Mouse (Mus musculus) lung, postnatal 0 days (tissue): ENCODE measurements around the gene Wdfy1. TPM values are rescaled to one million over a fixed set of nuclear protein-coding genes. Genes with fewer than 3 reads are reported as not detected.

Source experiments
- ATAC-seq: fragments of 200-750 bp; cut with Nextera tagmentation; 2 replicates; pipeline ENCODE4 v1.8.0; 2017; ENCODE audit warnings: moderate library complexity
- DNase-seq: peaks from one replicate; pipeline ENCODE4 v3.0.0-alpha.2; 2016; ENCODE audit warnings: low spot score
- H3K27ac ChIP-seq: fragments of 300-500 bp; sonication (generic); 2 replicates; pipeline ENCODE4 v1.5.1; 2014; ENCODE audit warnings: antibody characterized with exemption, mild to moderate bottlenecking, low read length, mixed read lengths
- H3K27me3 ChIP-seq: fragments of 300-500 bp; sonication (generic); replicated peaks from 2 replicates; pipeline ENCODE4 v1.6.1; 2014; ENCODE audit warnings: low read length, mixed read lengths; ENCODE audit not compliant: insufficient read depth
- H3K36me3 ChIP-seq: fragments of 300-500 bp; sonication (generic); 2 replicates; pipeline ENCODE4 v1.6.1; 2014; ENCODE audit warnings: low read length, mixed read lengths; ENCODE audit not compliant: insufficient read depth
- H3K4me1 ChIP-seq: fragments of 300-500 bp; sonication (generic); 2 replicates; pipeline ENCODE4 v1.6.1; 2014; ENCODE audit warnings: antibody characterized with exemption, low read depth, low read length, mixed read lengths; ENCODE audit not compliant: insufficient read depth
- H3K4me2 ChIP-seq: fragments of 300-500 bp; sonication (generic); replicated peaks from 2 replicates; pipeline ENCODE4 v1.6.1; 2014; ENCODE audit warnings: low read depth, mild to moderate bottlenecking, low read length, moderate library complexity, mixed read lengths
- H3K4me3 ChIP-seq: fragments of 300-500 bp; sonication (generic); 2 replicates; pipeline ENCODE4 v1.5.1; 2014; ENCODE audit warnings: low read depth, low read length
- H3K9ac ChIP-seq: fragments of 300-500 bp; sonication (generic); replicated peaks from 2 replicates; pipeline ENCODE4 v1.6.1; 2014; ENCODE audit warnings: low read depth, mild to moderate bottlenecking
- H3K9me3 ChIP-seq: fragments of 300-500 bp; sonication (generic); 2 replicates; pipeline ENCODE4 v1.6.1; 2016; ENCODE audit warnings: low read length, mixed read lengths
- CTCF ChIP-seq: IDR thresholded peaks from 2 replicates; pipeline ENCODE4 v1.5.1; 2016; ENCODE audit warnings: antibody characterized with exemption, mild to moderate bottlenecking
- EP300 ChIP-seq: IDR thresholded peaks from 2 replicates; pipeline ENCODE4 v1.6.1; 2016; ENCODE audit warnings: antibody characterized with exemption, mild to moderate bottlenecking, control low read depth
- WGBS: fragments of 180-500 bp; shearing (Covaris S2); extraction: QIAGEN DNeasy Blood & Tissue Kit; methylation state at CpG from one replicate; pipeline ENCODE4 v1.1.7; 2014; 5-methylcytosine and 5-hydroxymethylcytosine counted together
- polyA plus RNA-seq: library from polyadenylated mRNA; unstranded; fragments of >200 nt; fragmentation: Nextera tagmentation; extraction: Ambion mirVana; gene quantifications from 2 replicates; pipeline ENCODE4 v1.2.1, GENCODE M21; 2015

The Wdfy1 gene
- 57.0 and 63.1 TPM in 2 replicates for polyA plus RNA-seq

- H3K4me3 ChIP-seq = peak within 1 kb of the TSS; percentile 77
- peak; percentile 100 for ATAC-seq
- peak within 1 kb of the TSS; percentile 67 for H3K27ac ChIP-seq
- H3K27me3 ChIP-seq = no peaks in the 10 kb centered on the region
- WGBS = under 1% methylated on average over 38 of the region's 38 CpGs
- H3K4me1 ChIP-seq = no peaks in the 10 kb centered on the region
- TF ChIP-seq CTCF (peak; percentile 50), EP300 (no peak; the same call in 1 of the 2 replicates)
- H3K36me3 ChIP-seq = peaks cover 16% of the 10 kb centered on the region; the same call in 1 of the 2 replicates
- H3K4me2 ChIP-seq = peak within 1 kb of the TSS; percentile 63
- H3K9ac ChIP-seq = peak within 1 kb of the TSS; percentile 75
- peak; percentile 98 for DNase-seq
- no peaks in the 10 kb centered on the region for H3K9me3 ChIP-seq
Measured at GRCm38 (mm10) chr1:79775927-79776458, at the start of gene Wdfy1, which contains the start of gene Mrpl44. Gene Wdfy1, minus strand, starts transcription at chr1:79776143. Gene Mrpl44, plus strand, starts transcription at chr1:79776018.

- ATAC-seq = peak; percentile 18; the same call in 1 of the 2 replicates
- no peak for TF ChIP-seq CTCF
- TF ChIP-seq EP300 = no peak
- Histone ChIP-seq H3K27me3 (no peaks in the 10 kb centered on the region), H3K4me1 (peaks cover 6% of the 10 kb centered on the region; the same call in 1 of the 2 replicates), H3K4me3 (peak overlapping the region; percentile 0; the same call in 1 of the 2 replicates), H3K27ac (peak overlapping the region; percentile 76), H3K4me2 (peak overlapping the region; percentile 35), H3K9ac (no peak overlapping the region; the same call in 1 of the 2 replicates), H3K9me3 (no peaks in the 10 kb centered on the region), H3K36me3 (no peaks in the 10 kb centered on the region)
- WGBS = 34% methylated on average over 14 of the region's 14 CpGs
- DNase-seq = peak; percentile 59
Measured at GRCm38 (mm10) chr1:79823951-79824633, 48.1 kb upstream of the Wdfy1 start.

- Histone ChIP-seq H3K4me1 (peaks cover 6% of the 10 kb centered on the region; the same call in 1 of the 2 replicates), H3K27me3 (no peaks in the 10 kb centered on the region), H3K4me3 (no peak overlapping the region), H3K9me3 (no peaks in the 10 kb centered on the region), H3K27ac (peak overlapping the region; percentile 76), H3K4me2 (peak overlapping the region; percentile 35), H3K36me3 (no peaks in the 10 kb centered on the region), H3K9ac (no peak overlapping the region)
- no peak for TF ChIP-seq CTCF
- peak; percentile 57 for TF ChIP-seq EP300
- peak; percentile 86 for DNase-seq
- peak; percentile 82 for ATAC-seq
- 28% methylated on average over 13 of the region's 13 CpGs for WGBS
Measured at GRCm38 (mm10) chr1:79822806-79823525, 47.0 kb upstream of the Wdfy1 start.

- no peak for ATAC-seq
- Histone ChIP-seq H3K36me3 (no peaks in the 10 kb centered on the region), H3K9me3 (no peaks in the 10 kb centered on the region), H3K4me2 (no peak overlapping the region), H3K4me1 (peaks cover 6% of the 10 kb centered on the region; the same call in 1 of the 2 replicates), H3K4me3 (no peak overlapping the region), H3K27ac (no peak overlapping the region), H3K27me3 (no peaks in the 10 kb centered on the region), H3K9ac (no peak overlapping the region)
- TF ChIP-seq CTCF (peak; percentile 25; the same call in 1 of the 2 replicates), EP300 (no peak)
- 85% methylated on average over 11 of the region's 11 CpGs for WGBS
- no peak for DNase-seq
Measured at GRCm38 (mm10) chr1:79819296-79819879, 43.4 kb upstream of the Wdfy1 start.

- TF ChIP-seq EP300 (no peak), CTCF (no peak)
- 87% methylated on average over 3 of the region's 3 CpGs for WGBS
- no peak for ATAC-seq
Measured at GRCm38 (mm10) chr1:79815446-79815845, 39.5 kb upstream of the Wdfy1 start.

More at GRCm38 (mm10) chr1:79815446-79815845, 39.5 kb upstream of the Wdfy1 start:
- no peaks in the 10 kb centered on the region for H3K9me3 ChIP-seq
- no peak overlapping the region for H3K27ac ChIP-seq
- no peaks in the 10 kb centered on the region for H3K27me3 ChIP-seq
- H3K36me3 ChIP-seq = no peaks in the 10 kb centered on the region
- DNase-seq = no peak
- H3K9ac ChIP-seq = no peak overlapping the region
- no peaks in the 10 kb centered on the region for H3K4me1 ChIP-seq
- H3K4me3 ChIP-seq = no peak overlapping the region
- no peak overlapping the region for H3K4me2 ChIP-seq
